Mouse (Mus musculus): ENCODE data around the gene Dnajb2. TPM values are rescaled to one million over a fixed set of nuclear protein-coding genes. Genes with fewer than 3 reads are reported as not detected.

Gene Dnajb2
- polyA plus RNA-seq, 2 experiments, result 22.4 to 41.9 TPM

DNA sequence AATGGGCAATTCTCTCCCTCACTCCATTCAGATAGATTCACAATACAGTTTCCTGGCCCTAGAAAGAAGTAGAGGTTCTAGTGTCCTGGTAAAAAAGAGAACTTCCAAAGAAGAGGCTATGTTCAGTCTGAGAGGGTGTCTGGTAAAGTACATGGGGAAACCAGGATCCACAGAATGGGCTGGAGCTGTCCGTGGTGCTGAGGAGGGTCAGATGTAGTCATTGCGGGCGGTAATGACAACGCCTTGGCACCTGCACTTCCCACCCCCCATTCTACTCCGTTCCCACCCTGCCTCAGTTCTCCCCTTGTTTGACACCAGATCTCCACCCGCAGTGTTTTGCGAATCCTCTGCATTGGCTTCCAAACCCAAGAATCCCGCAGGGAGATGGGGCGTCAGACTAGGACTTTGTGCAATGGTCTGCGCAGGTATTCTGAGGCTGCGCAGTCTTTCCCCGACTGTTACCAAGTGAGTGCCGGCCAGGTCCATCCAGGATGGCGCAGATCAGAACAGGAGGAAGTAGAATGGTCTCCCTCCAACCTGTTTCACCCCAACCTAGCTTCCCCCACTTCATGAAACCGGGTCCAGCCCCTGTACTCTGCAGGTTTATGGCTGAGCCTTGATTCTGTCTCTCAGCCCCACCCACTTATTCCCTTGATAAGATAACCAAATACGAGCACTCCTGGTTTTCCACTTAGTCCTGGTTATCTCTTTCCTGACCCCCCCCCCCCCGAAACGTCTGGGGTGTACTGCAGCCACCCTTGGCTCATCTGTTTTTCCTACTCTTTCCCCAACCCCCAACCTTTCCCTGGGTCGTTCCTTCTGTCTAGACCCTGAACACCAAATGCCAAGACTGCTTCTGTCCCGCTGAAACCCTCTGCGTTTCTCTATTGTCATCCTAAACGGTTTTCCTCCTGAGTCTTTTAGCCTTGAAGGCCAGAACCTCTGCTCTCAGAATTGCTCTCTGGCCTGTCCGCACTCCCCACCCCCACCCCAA lies 41.3 kb downstream of the Dnajb2 start:
- no peak overlapping the region for H3K27ac ChIP-seq (replicated peaks; ENCODE audit: low read depth, low read length)
- H3K4me1 ChIP-seq (ENCODE audit: control insufficient read depth, insufficient read depth, low read length), result no peaks in the 10 kb centered on the region
- no peak overlapping the region for H3K4me2 ChIP-seq (replicated peaks; ENCODE audit: low read depth, low read length, severe bottlenecking)
- H3K27me3 ChIP-seq (ENCODE audit: control insufficient read depth, insufficient read depth, low read length), result peaks cover 21% of the 10 kb centered on the region
- WGBS, result 6% methylated on average over 23 of the region's 23 CpGs
- ATAC-seq (ENCODE audit: low FRiP score, low read depth), result no peak
- DNase-seq (ENCODE audit: low spot score), result peak; percentile 79
- no peak for TF ChIP-seq POLR2A (IDR thresholded peaks at IDR 0.05; ENCODE audit: borderline replicate concordance, extremely low read depth, insufficient read depth, insufficient read length)
- H3K9me3 ChIP-seq (ENCODE audit: control insufficient read depth, low read length), result no peaks in the 10 kb centered on the region
- no peaks in the 10 kb centered on the region for H3K36me3 ChIP-seq (ENCODE audit: control insufficient read depth, insufficient read depth, low read length)
- no peak overlapping the region for H3K9ac ChIP-seq (ENCODE audit: low read depth, low read length, severe bottlenecking)
- no peak overlapping the region for H3K4me3 ChIP-seq (replicated peaks; ENCODE audit: low read length)

DNA sequence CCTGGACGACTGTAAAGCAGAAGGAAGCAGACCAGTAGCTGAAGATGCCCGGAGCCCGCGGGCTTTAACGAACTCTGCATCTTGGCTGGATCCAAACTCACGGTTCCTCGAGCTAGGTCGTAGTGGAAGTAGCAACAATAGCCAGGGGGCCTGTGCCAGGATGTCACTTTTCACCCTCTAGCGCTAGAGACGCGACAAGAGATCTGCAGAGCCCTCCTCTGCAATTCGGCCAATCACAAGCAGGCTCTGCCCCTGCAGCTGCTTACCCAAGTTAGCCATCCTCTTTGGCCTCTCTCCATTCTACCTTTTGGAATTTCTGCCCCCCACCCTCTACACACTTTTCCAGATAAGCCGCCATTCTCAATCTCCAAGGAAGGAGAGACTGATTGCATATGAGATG lies 42.0 kb downstream of the Dnajb2 start, which contains the start of gene Resp18:
Gene Resp18 (minus strand): TSS at position 188 of the 400 bp plus-strand sequence.
- no peak within 1 kb of the TSS for H3K27ac ChIP-seq (replicated peaks; ENCODE audit: low read depth, low read length)
- no peak for ATAC-seq (ENCODE audit: low FRiP score, low read depth)
- no peak within 1 kb of the TSS for H3K4me2 ChIP-seq (replicated peaks; ENCODE audit: low read depth, low read length, severe bottlenecking)
- WGBS, result 5% methylated on average over 13 of the region's 13 CpGs
- no peak within 1 kb of the TSS for H3K9ac ChIP-seq (ENCODE audit: low read depth, low read length, severe bottlenecking)
- no peaks in the 10 kb centered on the region for H3K36me3 ChIP-seq (ENCODE audit: control insufficient read depth, insufficient read depth, low read length)
- no peak for DNase-seq (ENCODE audit: low spot score)
- no peak for TF ChIP-seq POLR2A (IDR thresholded peaks at IDR 0.05; ENCODE audit: borderline replicate concordance, extremely low read depth, insufficient read depth, insufficient read length)
- H3K27me3 ChIP-seq (ENCODE audit: control insufficient read depth, insufficient read depth, low read length), result peaks cover 21% of the 10 kb centered on the region
- no peak within 1 kb of the TSS for H3K4me3 ChIP-seq (replicated peaks; ENCODE audit: low read length)
- no peaks in the 10 kb centered on the region for H3K9me3 ChIP-seq (ENCODE audit: control insufficient read depth, low read length)
- no peaks in the 10 kb centered on the region for H3K4me1 ChIP-seq (ENCODE audit: control insufficient read depth, insufficient read depth, low read length)

- ATAC-seq (ENCODE audit: low FRiP score, low read depth), result no peak
- Histone ChIP-seq H3K4me3 (replicated peaks; ENCODE audit: low read length) (no peak overlapping the region), H3K9me3 (ENCODE audit: control insufficient read depth, low read length) (no peaks in the 10 kb centered on the region), H3K27me3 (ENCODE audit: control insufficient read depth, insufficient read depth, low read length) (peaks cover 13% of the 10 kb centered on the region; the same call in 1 of the 2 replicates), H3K4me1 (ENCODE audit: control insufficient read depth, insufficient read depth, low read length) (no peaks in the 10 kb centered on the region), H3K36me3 (ENCODE audit: control insufficient read depth, insufficient read depth, low read length) (no peaks in the 10 kb centered on the region), H3K4me2 (replicated peaks; ENCODE audit: low read depth, low read length, severe bottlenecking) (no peak overlapping the region), H3K27ac (replicated peaks; ENCODE audit: low read depth, low read length) (no peak overlapping the region), H3K9ac (ENCODE audit: low read depth, low read length, severe bottlenecking) (no peak overlapping the region)
- no peak for DNase-seq (ENCODE audit: low spot score)
- WGBS, result 84% methylated on average over 5 of the region's 5 CpGs
- TF ChIP-seq POLR2A (IDR thresholded peaks at IDR 0.05; ENCODE audit: borderline replicate concordance, extremely low read depth, insufficient read depth, insufficient read length), result no peak
These were observed 46.8 kb downstream of the Dnajb2 start for GRCm38 (mm10) chr1:75283017-75283416.

- Histone ChIP-seq H3K4me2 (replicated peaks; ENCODE audit: low read depth, low read length, severe bottlenecking) (no peak overlapping the region), H3K27ac (replicated peaks; ENCODE audit: low read depth, low read length) (no peak overlapping the region), H3K36me3 (ENCODE audit: control insufficient read depth, insufficient read depth, low read length) (no peaks in the 10 kb centered on the region), H3K4me3 (replicated peaks; ENCODE audit: low read length) (no peak overlapping the region), H3K9me3 (ENCODE audit: control insufficient read depth, low read length) (no peaks in the 10 kb centered on the region), H3K9ac (ENCODE audit: low read depth, low read length, severe bottlenecking) (no peak overlapping the region), H3K4me1 (ENCODE audit: control insufficient read depth, insufficient read depth, low read length) (no peaks in the 10 kb centered on the region), H3K27me3 (ENCODE audit: control insufficient read depth, insufficient read depth, low read length) (no peaks in the 10 kb centered on the region)
- TF ChIP-seq POLR2A (IDR thresholded peaks at IDR 0.05; ENCODE audit: borderline replicate concordance, extremely low read depth, insufficient read depth, insufficient read length), result no peak
- WGBS, result 80% methylated on average over 7 of the region's 7 CpGs
- DNase-seq (ENCODE audit: low spot score) (no peak), ATAC-seq (ENCODE audit: low FRiP score, low read depth) (no peak)
These were observed 48.7 kb downstream of the Dnajb2 start for GRCm38 (mm10) chr1:75284911-75285310.

GRCm38 (mm10) chr1:75289376-75289775 lies 53.2 kb downstream of the Dnajb2 start:
- Histone ChIP-seq H3K27me3 (ENCODE audit: control insufficient read depth, insufficient read depth, low read length) (no peaks in the 10 kb centered on the region), H3K9ac (ENCODE audit: low read depth, low read length, severe bottlenecking) (no peak overlapping the region), H3K9me3 (ENCODE audit: control insufficient read depth, low read length) (no peaks in the 10 kb centered on the region), H3K4me3 (replicated peaks; ENCODE audit: low read length) (no peak overlapping the region), H3K4me1 (ENCODE audit: control insufficient read depth, insufficient read depth, low read length) (0 out of 2 replicates have a peak, but pooled peaks cover 2% of the 10 kb centered on the region), H3K4me2 (replicated peaks; ENCODE audit: low read depth, low read length, severe bottlenecking) (no peak overlapping the region), H3K36me3 (ENCODE audit: control insufficient read depth, insufficient read depth, low read length) (no peaks in the 10 kb centered on the region), H3K27ac (replicated peaks; ENCODE audit: low read depth, low read length) (no peak overlapping the region)
- ATAC-seq (ENCODE audit: low FRiP score, low read depth) (no peak), DNase-seq (ENCODE audit: low spot score) (no peak)
- TF ChIP-seq POLR2A (IDR thresholded peaks at IDR 0.05; ENCODE audit: borderline replicate concordance, extremely low read depth, insufficient read depth, insufficient read length), result no peak
- WGBS, result 19% methylated on average over 7 of the region's 7 CpGs
